Mouse (Mus musculus): ENCODE measurements at regions not wholly inside any gene's neighbourhood (a gene's known extent, or its start where the extent isn't known, plus 50 kb on each side); places are given as distances from the start of the nearest gene placed in this dataset.

GRCm38 (mm10) chr2:108160865-108161264 lies 870.4 kb downstream of the Kcna4 start:
- no peak overlapping the region for H3K9ac ChIP-seq (ENCODE audit: low read depth, low read length)
- no peaks in the 10 kb centered on the region for H3K9me3 ChIP-seq (ENCODE audit: control insufficient read depth, low read length)
- no peaks in the 10 kb centered on the region for H3K27me3 ChIP-seq (replicated peaks; ENCODE audit: control insufficient read depth, insufficient read depth, low read length)
- no peak overlapping the region for H3K4me2 ChIP-seq (ENCODE audit: low read depth, low read length)
- no peaks in the 10 kb centered on the region for H3K36me3 ChIP-seq (ENCODE audit: control insufficient read depth, insufficient read depth, low read length)
- 73% methylated on average over 3 of the region's 3 CpGs for WGBS
- no peak overlapping the region for H3K4me3 ChIP-seq (ENCODE audit: low read length)
- no peak for ATAC-seq
- H3K27ac ChIP-seq (ENCODE audit: low read length), result no peak overlapping the region
- H3K4me1 ChIP-seq (ENCODE audit: control insufficient read depth, insufficient read depth, low read length), result no peaks in the 10 kb centered on the region

DNA sequence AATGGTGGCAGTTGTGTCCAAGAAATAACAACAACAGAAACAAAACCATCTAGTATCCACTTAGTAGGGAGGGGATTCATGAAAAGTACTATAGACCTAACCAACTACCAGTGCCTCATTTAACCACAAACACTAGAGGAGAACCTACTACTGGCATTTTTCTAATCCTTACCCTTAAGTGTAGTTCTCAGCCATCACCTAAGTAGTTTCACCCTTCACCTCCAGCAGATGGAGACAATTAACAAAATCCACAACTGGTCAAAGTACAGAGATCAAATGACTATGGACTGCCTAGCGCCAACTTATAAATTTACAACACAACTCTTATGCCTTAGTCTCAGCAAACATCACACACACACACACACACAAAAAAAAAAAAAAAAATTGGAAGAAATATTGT lies 874.6 kb downstream of the Kcna4 start:
- H3K36me3 ChIP-seq (ENCODE audit: control insufficient read depth, insufficient read depth, low read length), result no peaks in the 10 kb centered on the region

More for the DNA sequence above, 874.6 kb downstream of the Kcna4 start:
- Histone ChIP-seq H3K4me1 (ENCODE audit: control insufficient read depth, insufficient read depth, low read length) (no peaks in the 10 kb centered on the region), H3K9ac (ENCODE audit: low read depth, low read length) (no peak overlapping the region), H3K27me3 (replicated peaks; ENCODE audit: control insufficient read depth, insufficient read depth, low read length) (no peaks in the 10 kb centered on the region), H3K9me3 (ENCODE audit: control insufficient read depth, low read length) (no peaks in the 10 kb centered on the region), H3K4me2 (ENCODE audit: low read depth, low read length) (no peak overlapping the region), H3K27ac (ENCODE audit: low read length) (no peak overlapping the region), H3K4me3 (ENCODE audit: low read length) (no peak overlapping the region)
- no peak for ATAC-seq
- WGBS, result 78% methylated on average over 1 of the region's 1 CpGs

Measured in intestine, embryonic 16.5 days (tissue).